Mouse (Mus musculus): ENCODE results near the gene Klk4.

- TF ChIP-seq MAFK (IDR thresholded peaks at IDR 0.05; ENCODE audit: insufficient read depth, low read depth, low read length) = no peak
- no peak for TF ChIP-seq HCFC1 (IDR thresholded peaks at IDR 0.05; ENCODE audit: borderline replicate concordance, insufficient read depth, low read length)
- TF ChIP-seq ZNF384 (IDR thresholded peaks at IDR 0.05; ENCODE audit: low read depth, low read length) = no peak
Observed at GRCm38 (mm10) chr7:43921087-43921486, 40.1 kb downstream of the Klk4 start.

Measured in ES-E14 (cell line).